Mouse (Mus musculus): Measurements from ENCODE around the gene Vmn1r207-ps. TPM values are rescaled to one million over a fixed set of nuclear protein-coding genes. Genes with fewer than 3 reads are reported as not detected.

Vmn1r207-ps gene
- polyA plus RNA-seq (2012; rRNA removed) = not detected in 2 replicates

GRCm38 (mm10) chr13:22729529-22729928, at the start of gene Vmn1r207-ps:
Vmn1r207-ps (minus strand) TSS chr13:22729629.

DNA sequence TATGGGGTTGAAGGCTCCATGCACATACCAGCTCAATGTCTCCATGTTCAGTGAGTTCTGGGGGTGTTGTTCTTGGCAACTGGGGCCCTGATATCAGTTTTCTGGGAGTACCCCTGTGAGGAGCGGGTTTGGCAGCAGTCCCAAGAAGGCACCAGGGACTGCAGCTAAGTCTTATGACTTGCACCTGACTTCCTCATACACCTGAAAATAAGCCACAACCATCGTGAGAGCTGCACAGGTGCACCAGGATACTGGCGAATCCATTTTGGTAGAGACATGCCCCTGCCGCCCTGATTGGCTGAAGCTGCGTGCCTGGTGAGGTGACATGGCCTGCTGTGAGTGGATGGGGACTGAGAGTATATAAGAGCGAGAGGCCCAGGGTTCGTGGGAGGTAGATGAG, 47.9 kb upstream of the Vmn1r207-ps start, which contains the start of gene Vmn1r208:
Gene Vmn1r208 (minus strand): TSS at position 101 of the 400 bp plus-strand sequence.

Other genes starting within 250 kb of the Vmn1r207-ps start
- not detected in 2 replicates for gene Vmn1r202, start 224.2 kb downstream of the Vmn1r207-ps start, polyA plus RNA-seq (2012; rRNA removed)
- not detected in 2 replicates for gene Vmn1r203, start 211.5 kb downstream of the Vmn1r207-ps start, polyA plus RNA-seq (2012; rRNA removed)
- gene Vmn1r204, start 176.4 kb downstream of the Vmn1r207-ps start, polyA plus RNA-seq (2012; rRNA removed) = not detected in 2 replicates
- gene Vmn1r205, start 136.6 kb downstream of the Vmn1r207-ps start, polyA plus RNA-seq (2012; rRNA removed) = not detected in 2 replicates
- not detected in 2 replicates for gene Vmn1r206, start 105.4 kb downstream of the Vmn1r207-ps start, polyA plus RNA-seq (2012; rRNA removed)
- not detected in 2 replicates for gene Vmn1r208, start 47.8 kb upstream of the Vmn1r207-ps start, polyA plus RNA-seq (2012; rRNA removed)
- not detected in 2 replicates for gene Vmn1r209, start 80.1 kb upstream of the Vmn1r207-ps start, polyA plus RNA-seq (2012; rRNA removed)
- not detected in 2 replicates for gene Vmn1r210, start 101.7 kb upstream of the Vmn1r207-ps start, polyA plus RNA-seq (2012; rRNA removed)
- gene Vmn1r211, start 127.9 kb upstream of the Vmn1r207-ps start, polyA plus RNA-seq (2012; rRNA removed) = not detected in 2 replicates
- not detected in 2 replicates for gene Vmn1r212, start 154.6 kb upstream of the Vmn1r207-ps start, polyA plus RNA-seq (2012; rRNA removed)

All from central nervous system, embryonic 11.5 days (tissue).